Mouse (Mus musculus): ENCODE measurements around the gene Cbx2.

DNA sequence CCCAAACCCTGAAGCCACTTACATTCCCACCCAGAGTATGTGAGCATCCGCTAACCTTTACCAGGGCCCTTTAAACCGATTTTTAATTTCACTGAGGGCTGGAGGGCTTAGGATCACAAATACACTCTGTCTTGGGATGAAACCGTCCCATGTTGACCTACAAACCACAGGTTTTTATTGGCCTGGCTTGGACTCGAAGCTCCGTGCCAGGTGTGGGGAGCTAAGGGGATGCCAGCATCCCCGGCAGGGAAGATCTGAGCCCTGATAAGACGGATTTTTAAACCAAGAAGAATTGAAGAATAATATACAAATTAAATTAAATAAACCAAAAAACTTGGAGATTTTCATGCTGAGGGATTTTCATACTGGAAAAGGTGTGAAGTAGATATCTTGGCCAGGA, 8.3 kb upstream of the Cbx2 start:
- no peak for TF ChIP-seq TCF12 (IDR thresholded peaks at IDR 0.05; ENCODE audit: insufficient read depth, poor library complexity, severe bottlenecking)
- TF ChIP-seq POLR2A (IDR thresholded peaks at IDR 0.05; ENCODE audit: insufficient read length, low read depth) = no peak
- no peak for TF ChIP-seq E2F4 (IDR thresholded peaks at IDR 0.05; ENCODE audit: insufficient read depth)
- no peak for TF ChIP-seq POLR2AphosphoS2 (IDR thresholded peaks at IDR 0.05; ENCODE audit: insufficient read length, low read depth)
- TF ChIP-seq MYOG (IDR thresholded peaks at IDR 0.05; ENCODE audit: control insufficient read depth in 1 of 3, insufficient read depth in 1 of 3, insufficient read length in 2 of 3, low read depth in 2 of 3) = no peak
- no peak for TF ChIP-seq MYOD1 (IDR thresholded peaks at IDR 0.05; ENCODE audit: control insufficient read depth in 1 of 3, insufficient read length in 2 of 3, low read depth in 2 of 3)
